In genomic region chr4:48646143-48646542, GRCm38 (mm10) we compare ENCODE assay signal across 18 mouse cellular contexts. TPM values are rescaled to one million over a fixed set of nuclear protein-coding genes. Genes with fewer than 3 reads are reported as not detected.
"Had no signal": no experiment of that assay in that cellular context is flagged by ENCODE, and none has a peak within 500 bp of the region (broad histone marks: within the 10 kb centered on the region; RNA-seq: fewer than 3 reads in every experiment).

No protein-coding gene starts in this region.

- H3K4me3 ChIP-seq: kidney, embryonic 15.5 days; limb, embryonic 10.5 days; limb, embryonic 13.5 days; liver, embryonic 12.5 days; liver, embryonic 15.5 days had no signal

- H3K4me1 ChIP-seq: kidney, embryonic 15.5 days; limb, embryonic 10.5 days; limb, embryonic 13.5 days; liver, embryonic 12.5 days; liver, embryonic 15.5 days had no signal

- DNase-seq: kidney, adult 8-10 months; kidney, postnatal 10 days; kidney, postnatal 36 days; layer of hippocampus, adult 9-11 months; liver; lung, adult 18-20 months; midbrain, embryonic 14.5 days; thymus, adult 18-20 months; thymus, postnatal 36 days had no signal

- H3K9me3 ChIP-seq: kidney, embryonic 15.5 days; limb, embryonic 10.5 days; liver, embryonic 12.5 days; liver, embryonic 15.5 days had no signal

- H3K27me3 ChIP-seq: kidney, embryonic 15.5 days; limb, embryonic 13.5 days; liver, embryonic 12.5 days; liver, embryonic 15.5 days had no signal

- H3K27ac ChIP-seq: kidney, embryonic 15.5 days; limb, embryonic 10.5 days; limb, embryonic 13.5 days; liver, embryonic 12.5 days; liver, embryonic 15.5 days had no signal

- H3K36me3 ChIP-seq: liver, embryonic 15.5 days had no signal

- ATAC-seq: liver, embryonic 12.5 days; lung, postnatal 0 days had no signal

- H3K9ac ChIP-seq: kidney, embryonic 15.5 days; limb, embryonic 13.5 days; liver, embryonic 12.5 days; liver, embryonic 15.5 days had no signal

- H3K4me2 ChIP-seq: kidney, embryonic 15.5 days; limb, embryonic 13.5 days; liver, embryonic 12.5 days; liver, embryonic 15.5 days; midbrain, embryonic 11.5 days had no signal

RNA-seq across cellular contexts. Expression of gene Cavin4, which starts 17.2 kb away (rescaled TPM):
- polyA plus RNA-seq: small intestine, adult 2 months; spleen, adult 2 months had no signal
